Mouse (Mus musculus): ENCODE results near the gene 4930467E23Rik.
"Not testable (repeated sequence)": the region's sequence is repeated elsewhere in the genome, so short reads cannot be mapped to it uniquely, and the experiment has no call there.

DNA sequence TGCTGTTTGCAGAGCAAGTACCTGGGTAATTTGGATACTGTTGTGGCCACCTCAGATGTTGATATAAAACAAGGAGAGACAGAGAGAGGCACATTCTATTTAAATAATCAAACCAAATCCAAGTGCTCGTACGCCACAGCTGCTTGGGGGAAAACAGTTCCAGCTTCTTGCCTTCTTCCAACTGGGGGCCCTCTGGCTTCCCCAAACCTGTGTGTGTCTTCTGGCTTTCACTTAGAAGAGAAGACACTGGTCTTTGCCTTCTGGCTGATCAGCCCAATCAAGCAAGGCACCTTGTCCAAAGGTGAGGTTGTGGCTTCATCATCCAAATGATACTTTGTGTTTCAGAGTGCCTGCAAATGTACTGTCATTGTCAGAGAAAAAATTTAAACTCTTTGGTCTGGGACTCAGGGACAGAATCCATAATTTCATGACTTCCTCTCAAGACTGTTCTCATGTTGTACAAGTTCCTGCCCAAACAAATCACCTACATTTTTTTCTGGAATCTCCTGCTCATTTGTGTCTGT lies 17.1 kb upstream of the 4930467E23Rik start:
- not testable (repeated sequence) for TF ChIP-seq CTCF (IDR thresholded peaks at IDR 0.05; ENCODE audit: borderline replicate concordance, insufficient read depth, low read depth, low read length); POLR2A (IDR thresholded peaks at IDR 0.05; ENCODE audit: borderline replicate concordance, insufficient read depth, low read length)
